Mouse (Mus musculus) gastrocnemius, postnatal 4 days (tissue): ENCODE data around the gene C87436. TPM values are rescaled to one million over a fixed set of nuclear protein-coding genes. Genes with fewer than 3 reads are reported as not detected.

Experiments
- DNase-seq, 2 experiments: peaks; one replicate each; pipeline ENCODE4 v3.0.0; 2021 to 2022; ENCODE audit warnings: low spot score in 2 of 2, mixed read lengths in 2 of 2
- total RNA-seq, 2 experiments: library from RNA; stranded (reverse); gene quantifications; 2 replicates each; pipeline ENCODE4 v1.2.3; 2021

Gene C87436
- total RNA-seq, 2 experiments from 2014 or later, result 11.3 to 12.4 TPM

DNA sequence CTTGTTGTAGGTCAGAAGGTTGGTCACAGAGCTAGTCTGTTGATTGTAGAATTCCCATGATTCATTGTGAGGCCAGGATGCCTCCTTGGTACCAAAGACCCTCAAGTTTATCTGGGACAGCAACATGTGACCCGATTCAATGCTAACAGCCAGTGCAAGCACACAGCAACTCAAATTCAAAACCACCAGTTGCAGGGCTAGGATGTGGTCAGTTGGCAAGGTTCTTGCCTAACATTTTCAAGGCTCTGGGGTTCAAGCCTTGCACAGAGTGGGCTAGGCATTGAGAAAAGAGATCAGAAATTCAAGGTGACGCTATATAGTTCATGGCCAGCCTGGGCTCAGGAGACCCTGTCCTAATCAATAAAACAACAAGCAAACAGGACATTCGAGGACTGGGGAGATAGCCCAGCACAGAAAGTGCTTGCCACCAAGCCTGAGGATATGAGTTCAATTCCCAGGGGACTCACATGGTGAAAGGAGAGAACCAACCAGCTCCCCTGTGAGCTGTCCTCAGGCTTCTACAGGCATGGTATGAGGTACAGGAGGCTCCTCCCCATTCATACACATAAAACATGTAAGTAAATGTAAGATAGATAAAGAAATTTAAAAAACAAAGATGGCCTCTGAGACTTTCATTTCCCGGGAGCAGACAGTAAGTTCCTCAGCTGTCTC is 71.2 kb downstream of the C87436 start:
- DNase-seq, result no peak

DNA sequence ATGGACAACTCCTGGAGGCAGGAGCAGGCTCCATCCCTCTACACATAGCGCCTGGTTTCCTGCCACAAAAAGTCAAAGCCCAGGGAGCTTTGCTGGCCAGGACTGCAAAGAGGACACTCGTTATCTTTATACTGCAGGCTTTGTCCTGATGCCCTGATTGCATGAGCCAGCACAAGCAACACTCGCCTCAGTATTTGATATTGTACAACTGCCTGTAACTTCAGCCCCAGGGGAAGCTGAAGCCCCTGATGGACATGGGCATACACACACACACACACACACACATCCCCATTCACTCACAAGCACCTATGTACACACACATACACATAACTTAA is 71.7 kb downstream of the C87436 start:
- no peak for DNase-seq

DNA sequence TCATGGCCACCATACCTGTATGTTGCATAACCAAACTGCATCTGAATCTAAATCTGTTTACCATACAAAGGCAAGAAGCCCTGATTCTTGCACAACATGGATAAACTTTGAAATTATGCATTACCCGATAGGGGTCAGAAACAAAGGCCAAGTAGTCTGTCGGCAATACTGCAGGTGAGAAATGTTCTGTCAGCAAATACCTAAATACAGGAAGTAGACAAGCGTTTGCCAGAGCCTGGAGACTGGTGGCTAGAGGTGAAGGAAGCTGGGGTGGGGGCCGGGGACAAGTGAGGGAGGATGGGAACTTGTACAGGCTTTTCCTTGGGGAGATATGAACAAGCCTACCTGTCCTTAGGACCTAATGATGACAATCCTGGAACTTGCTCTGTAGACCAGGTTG is 72.8 kb downstream of the C87436 start:
- no peak for DNase-seq

DNA sequence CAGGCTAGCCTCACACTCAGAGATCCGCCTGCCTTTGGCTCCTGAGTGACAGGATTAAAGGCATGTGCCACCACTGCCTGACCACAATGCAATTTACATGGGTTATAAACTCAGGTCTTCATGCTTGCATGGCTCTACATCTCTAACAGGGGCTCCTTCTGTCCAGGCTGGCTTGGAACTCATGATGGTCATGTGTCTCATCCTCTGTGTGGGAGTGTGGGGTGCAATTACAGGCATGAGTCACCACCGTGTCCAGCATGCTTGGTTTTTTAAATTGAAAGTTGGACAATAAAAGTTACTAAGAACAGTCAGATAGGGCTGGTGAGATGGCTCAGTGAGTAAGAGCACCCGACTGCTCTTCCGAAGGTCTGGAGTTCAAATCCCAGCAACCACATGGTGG is 75.1 kb downstream of the C87436 start:
- DNase-seq, result no peak

DNA sequence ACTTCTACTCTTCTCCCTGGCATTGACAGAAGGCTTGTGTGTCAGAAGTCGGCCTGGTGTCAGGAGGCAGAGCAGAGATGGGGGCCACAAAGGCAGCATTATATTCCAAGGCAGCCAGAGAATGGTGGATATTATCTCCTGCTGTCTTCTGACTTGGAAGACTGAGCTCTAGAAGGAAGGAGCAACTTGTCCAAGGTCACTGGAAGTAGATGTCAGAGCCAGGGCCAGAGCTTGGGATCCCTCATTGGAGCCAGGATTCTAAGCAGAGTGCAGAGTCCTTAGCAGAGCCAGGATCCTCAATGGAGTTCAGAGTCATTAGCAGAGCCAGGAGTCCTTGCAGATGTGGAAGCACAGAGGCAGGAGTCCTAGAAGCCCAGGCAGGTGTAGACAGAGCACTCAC is 77.8 kb downstream of the C87436 start:
- DNase-seq, result no peak

DNA sequence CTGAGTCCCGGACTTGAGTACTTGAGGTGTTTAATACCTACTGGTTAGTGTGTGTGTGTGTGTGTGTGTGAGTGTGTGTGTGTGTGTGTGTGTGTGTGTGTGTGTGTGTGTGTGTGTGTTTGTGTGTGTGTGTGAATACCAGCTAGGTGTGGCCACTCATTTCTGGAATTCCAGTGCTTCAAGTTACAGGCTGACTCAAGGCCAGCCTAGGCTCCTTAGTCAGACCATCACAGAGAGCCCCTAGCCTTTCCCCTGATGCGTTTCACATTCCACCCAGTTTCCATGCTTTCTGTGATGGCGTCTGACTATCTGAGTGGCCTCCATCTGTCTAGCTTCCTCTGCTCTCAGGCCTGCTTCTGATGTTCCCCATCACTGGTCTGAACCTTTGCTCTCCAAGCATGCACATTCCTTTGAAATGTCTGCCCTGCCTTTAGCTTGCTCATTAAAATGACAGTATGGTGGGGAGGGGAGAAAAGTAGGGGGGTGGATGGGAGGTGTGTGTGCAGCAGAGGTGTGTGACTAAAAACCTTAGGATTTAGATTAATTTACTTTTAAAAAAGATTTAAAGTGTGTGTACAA is 81.7 kb downstream of the C87436 start:
- DNase-seq, result no peak

DNA sequence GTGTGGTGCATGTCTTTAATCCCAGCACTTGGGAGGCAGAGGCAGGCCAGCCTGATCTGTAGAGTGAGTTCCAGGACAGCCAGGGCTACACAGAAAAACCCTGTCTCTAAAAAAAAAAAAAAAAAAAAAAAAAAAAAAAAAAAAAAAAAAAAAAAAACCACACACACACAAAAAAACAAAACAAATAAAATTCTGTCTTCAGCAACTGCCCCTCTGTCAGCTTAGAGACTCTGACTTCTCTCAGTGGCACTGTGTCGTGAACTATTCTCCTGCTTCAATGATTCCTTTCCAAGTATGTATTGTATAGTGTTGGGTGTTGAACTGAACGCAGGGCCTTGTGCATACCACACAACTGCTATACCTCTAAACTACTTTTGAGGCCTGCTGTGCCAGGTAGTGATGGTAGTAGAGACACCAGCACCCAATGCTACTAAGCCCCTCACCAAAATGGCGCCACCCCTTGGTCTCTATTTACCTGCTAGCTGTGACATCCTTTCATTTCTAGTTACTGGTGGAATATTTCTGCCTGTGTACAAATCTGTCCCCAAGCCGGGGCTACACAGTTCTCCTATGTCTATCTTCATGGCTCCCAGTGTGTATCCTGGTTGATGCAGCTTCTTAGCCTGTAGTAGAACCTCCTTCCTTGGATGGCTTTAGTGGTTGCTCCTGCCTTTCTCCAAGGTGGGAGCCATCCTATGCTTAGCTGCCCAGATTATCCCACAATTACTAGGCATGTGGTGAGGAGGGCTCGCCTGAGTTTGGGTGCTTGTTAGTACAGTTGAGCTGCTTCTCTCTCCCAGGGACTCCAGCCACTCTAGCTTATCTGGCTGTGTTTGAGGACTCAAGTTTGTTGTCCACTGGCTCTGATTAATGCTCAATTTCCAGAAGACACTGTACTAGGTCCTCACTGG is 84.1 kb downstream of the C87436 start:
- DNase-seq, result no peak

Other genes with a start within 250 kb of the C87436 start
- gene Tgfa, start 243.2 kb upstream of the C87436 start, total RNA-seq, result under 1 TPM; 0.29 TPM
- 10 to 100 TPM; 47.8 to 50.2 TPM for gene Fam136a, start 72.7 kb upstream of the C87436 start, total RNA-seq
- 100 to 1,000 TPM in 1 of 2 experiments, 10 to 100 TPM in 1; 97.3 to 118 TPM for gene Snrpg, start 67.1 kb upstream of the C87436 start, total RNA-seq
- gene Pcyox1, start 41.2 kb upstream of the C87436 start, total RNA-seq, result 10 to 100 TPM; 84.7 to 88.8 TPM
- gene Tia1, start 34.2 kb upstream of the C87436 start, total RNA-seq, result 10 to 100 TPM; 61.3 to 77.4 TPM
- not detected for gene Gm44790, start 11.7 kb upstream of the C87436 start, total RNA-seq
- 100 to 1,000 TPM; 235 to 247 TPM for gene Pcbp1, start 87.9 kb downstream of the C87436 start, total RNA-seq
- under 1 TPM; 0.42 to 0.67 TPM for gene Asprv1, start 189.8 kb downstream of the C87436 start, total RNA-seq
- gene Mxd1, start 230.8 kb downstream of the C87436 start, total RNA-seq, result 1 to 10 TPM; 6.7 to 9.8 TPM
- 10 to 100 TPM; 80.8 to 86.3 TPM for gene Snrnp27, start 246.1 kb downstream of the C87436 start, total RNA-seq